Mouse (Mus musculus) MEL (cell line): ENCODE measurements at regions not wholly inside any gene's neighbourhood (a gene's known extent, or its start where the extent isn't known, plus 50 kb on each side); places are given as distances from the start of the nearest gene placed in this dataset.

Experiments used
- CTCF ChIP-seq, 3 experiments: IDR thresholded peaks in 2 of 3; conservative IDR thresholded peaks in 1 of 3; 2 replicates each; pipeline ENCODE4 v1.5.1; 2011 to 2012; ENCODE audit warnings: low read length in 3 of 3, low read depth in 2 of 3, mild to moderate bottlenecking in 2 of 3, improper control_type of control experiment in 1 of 3, inconsistent platforms in 1 of 3, mixed read lengths in 1 of 3, moderate library complexity in 1 of 3; ENCODE audit not compliant: control insufficient read depth in 1 of 3, insufficient read depth in 1 of 3, poor library complexity in 1 of 3, severe bottlenecking in 1 of 3
- EP300 ChIP-seq, 2 experiments: IDR thresholded peaks; 2 replicates each; pipeline ENCODE4 v1.6.1; 2011; ENCODE audit warnings: improper control_type of control experiment in 2 of 2, low read length in 2 of 2, low read depth in 1 of 2, mild to moderate bottlenecking in 1 of 2
- MAZ ChIP-seq: IDR thresholded peaks from 2 replicates; pipeline ENCODE4 v1.6.1; 2012; ENCODE audit warnings: low read depth, mild to moderate bottlenecking, inconsistent platforms, low read length, improper control_type of control experiment
- MEF2A ChIP-seq: IDR thresholded peaks from 2 replicates; pipeline ENCODE4 v1.6.1; 2014; ENCODE audit warnings: low read depth, mild to moderate bottlenecking, inconsistent platforms, low read length, improper control_type of control experiment; ENCODE audit not compliant: poor library complexity, insufficient replicate concordance, severe bottlenecking; ENCODE audit errors: extremely low read depth
- MXI1 ChIP-seq: IDR thresholded peaks from 2 replicates; pipeline ENCODE4 v1.6.1; 2011; ENCODE audit warnings: mild to moderate bottlenecking, low read depth, low read length, improper control_type of control experiment
- NELFE ChIP-seq: IDR thresholded peaks from 2 replicates; pipeline ENCODE4 v1.6.1; 2011; ENCODE audit warnings: low read depth, low read length, improper control_type of control experiment
- POLR2A ChIP-seq, 2 experiments: IDR thresholded peaks; 2 replicates each; pipeline ENCODE4 v1.6.1; 2011 to 2012; ENCODE audit warnings: low read length in 2 of 2, mild to moderate bottlenecking in 2 of 2, control low read depth in 1 of 2, improper control_type of control experiment in 1 of 2, low read depth in 1 of 2, moderate library complexity in 1 of 2; ENCODE audit not compliant: control insufficient read depth in 1 of 2, insufficient read depth in 1 of 2, poor library complexity in 1 of 2
- RCOR1 ChIP-seq: IDR thresholded peaks from 2 replicates; pipeline ENCODE4 v1.6.1; 2012; ENCODE audit warnings: low read depth, mild to moderate bottlenecking, inconsistent platforms, low read length, improper control_type of control experiment
- SMC3 ChIP-seq: IDR thresholded peaks from 2 replicates; pipeline ENCODE4 v1.6.1; 2011; ENCODE audit warnings: low read depth, low read length, improper control_type of control experiment
- TBP ChIP-seq: IDR thresholded peaks from 2 replicates; pipeline ENCODE4 v1.8.0; 2011; ENCODE audit warnings: low read depth, low read length, improper control_type of control experiment
- TCF12 ChIP-seq: IDR thresholded peaks from 2 replicates; pipeline ENCODE4 v1.6.1; 2014; ENCODE audit warnings: low read depth, mild to moderate bottlenecking, inconsistent platforms, low read length, improper control_type of control experiment, moderate library complexity
- USF1 ChIP-seq: IDR thresholded peaks from 2 replicates; pipeline ENCODE4 v1.6.1; 2014; ENCODE audit warnings: low read depth, mild to moderate bottlenecking, inconsistent platforms, low read length, improper control_type of control experiment, moderate library complexity
- USF2 ChIP-seq, 2 experiments: IDR thresholded peaks; 2 replicates each; pipeline ENCODE4 v1.6.1; 2011 to 2012; ENCODE audit warnings: improper control_type of control experiment in 2 of 2, low read length in 2 of 2, borderline replicate concordance in 1 of 2, inconsistent platforms in 1 of 2, low read depth in 1 of 2, mild to moderate bottlenecking in 1 of 2; ENCODE audit not compliant: insufficient read depth in 1 of 2
- ZNF384 ChIP-seq: IDR thresholded peaks from 2 replicates; pipeline ENCODE4 v1.6.1; 2012; ENCODE audit warnings: low read depth, mild to moderate bottlenecking, inconsistent platforms, low read length, improper control_type of control experiment

DNA sequence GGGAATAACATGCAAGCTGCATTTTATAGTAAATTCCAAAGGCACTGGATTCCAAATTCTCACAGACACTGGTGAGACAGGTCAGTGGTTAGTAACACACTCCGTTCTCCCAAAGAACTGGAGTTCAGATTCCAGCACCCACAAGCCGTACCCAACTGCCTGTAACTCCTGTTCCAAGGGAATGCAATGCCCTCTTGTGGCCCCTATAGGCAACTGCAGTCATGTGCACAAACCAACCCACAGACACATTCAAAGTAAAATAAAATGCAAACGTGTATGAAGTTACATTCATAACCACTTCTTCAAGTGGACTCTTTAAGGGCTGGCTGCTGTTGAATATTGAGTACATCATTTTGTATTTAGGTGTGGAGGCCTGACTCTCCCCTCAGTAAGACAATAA lies 85.5 kb upstream of the Zcchc2 start:
- TF ChIP-seq POLR2A (IDR thresholded peaks at IDR 0.05; ENCODE audit: control insufficient read depth in 1 of 2, insufficient read depth in 1 of 2, low read depth in 1 of 2, low read length in 2 of 2, poor library complexity in 1 of 2) (no peak), MAZ (no peak), CTCF (IDR thresholded peaks at IDR 0.05 in 2 of 3, conservative IDR thresholded peaks at IDR 0.05 in 1 of 3; ENCODE audit: control insufficient read depth in 1 of 3, insufficient read depth in 1 of 3, low read depth in 2 of 3, low read length in 3 of 3, poor library complexity in 1 of 3, severe bottlenecking in 1 of 3) (peak; percentile 71 to 86 (median 71)), RCOR1 (no peak), USF1 (no peak), USF2 (IDR thresholded peaks at IDR 0.05; ENCODE audit: borderline replicate concordance in 1 of 2, insufficient read depth in 1 of 2, low read depth in 1 of 2, low read length in 2 of 2) (no peak), TBP (no peak), NELFE (no peak), MXI1 (no peak), MEF2A (no peak), ZNF384 (no peak), SMC3 (peak; percentile 65), EP300 (IDR thresholded peaks at IDR 0.05; ENCODE audit: low read depth in 1 of 2, low read length in 2 of 2) (no peak), TCF12 (no peak)
